Mouse (Mus musculus) embryo, embryonic 11.5 days (tissue): ENCODE data around the gene Nmnat2.

ENCODE experiments used
- DNase-seq: peaks from one replicate; pipeline ENCODE4 v3.0.0-alpha.2; 2012; ENCODE audit warnings: low read depth, low spot score

Gene Nmnat2

GRCm38 (mm10) chr1:153163831-153164230 lies 209.0 kb downstream of the Nmnat2 start:
- DNase-seq = no peak

GRCm38 (mm10) chr1:153168293-153168692 lies 213.5 kb downstream of the Nmnat2 start:
- no peak for DNase-seq
